Mouse (Mus musculus) lung, embryonic 16.5 days (tissue): ENCODE data around the gene Dnajc7. TPM values are rescaled to one million over a fixed set of nuclear protein-coding genes. Genes with fewer than 3 reads are reported as not detected.
"Not testable (repeated sequence)": the region's sequence is repeated elsewhere in the genome, so short reads cannot be mapped to it uniquely, and the experiment has no call there.

Source experiments
- ATAC-seq: fragments of 200-750 bp; cut with Nextera tagmentation; 2 replicates; pipeline ENCODE4 v1.8.0; 2017; ENCODE audit warnings: low read depth, mild to moderate bottlenecking, moderate library complexity
- H3K27ac ChIP-seq: fragments of 300-500 bp; sonication (generic); 2 replicates; pipeline ENCODE4 v1.5.1; 2014; ENCODE audit warnings: mild to moderate bottlenecking, control low read depth, low read length
- H3K27me3 ChIP-seq: fragments of 300-500 bp; sonication (generic); 2 replicates; pipeline ENCODE4 v1.6.1; 2014; ENCODE audit warnings: low read depth, low read length, mixed read lengths; ENCODE audit not compliant: control insufficient read depth, insufficient read depth
- H3K36me3 ChIP-seq: fragments of 300-500 bp; sonication (generic); 2 replicates; pipeline ENCODE4 v1.6.1; 2014; ENCODE audit warnings: low read length; ENCODE audit not compliant: control insufficient read depth, insufficient read depth
- H3K4me1 ChIP-seq: fragments of 300-500 bp; sonication (generic); replicated peaks from 2 replicates; pipeline ENCODE4 v1.6.1; 2014; ENCODE audit warnings: low read length, mixed read lengths; ENCODE audit not compliant: control insufficient read depth, insufficient read depth
- H3K4me2 ChIP-seq: fragments of 300-500 bp; sonication (generic); 2 replicates; pipeline ENCODE4 v1.6.1; 2014; ENCODE audit warnings: low read depth, low read length, control low read depth
- H3K4me3 ChIP-seq: fragments of 300-500 bp; sonication (generic); 2 replicates; pipeline ENCODE4 v1.5.1; 2014; ENCODE audit warnings: mild to moderate bottlenecking, low read length, control low read depth
- H3K9ac ChIP-seq: fragments of 300-500 bp; sonication (generic); 2 replicates; pipeline ENCODE4 v1.6.1; 2014; ENCODE audit warnings: low read length, control low read depth
- H3K9me3 ChIP-seq: fragments of 300-500 bp; sonication (generic); 2 replicates; pipeline ENCODE4 v1.6.1; 2016; ENCODE audit warnings: low read length; ENCODE audit not compliant: control insufficient read depth
- WGBS: fragments of 180-500 bp; shearing (Covaris S2); extraction: QIAGEN DNeasy Blood & Tissue Kit; methylation state at CpG from one replicate; pipeline ENCODE4 v1.1.7; 2014; 5-methylcytosine and 5-hydroxymethylcytosine counted together
- polyA plus RNA-seq: library from polyadenylated mRNA; unstranded; fragments of >200 nt; fragmentation: Nextera tagmentation; extraction: Ambion mirVana; gene quantifications from 2 replicates; pipeline ENCODE4 v1.2.1, GENCODE M21; 2015

Dnajc7 gene
- polyA plus RNA-seq, 1 experiment from 2014 or later = 230 TPM

DNA sequence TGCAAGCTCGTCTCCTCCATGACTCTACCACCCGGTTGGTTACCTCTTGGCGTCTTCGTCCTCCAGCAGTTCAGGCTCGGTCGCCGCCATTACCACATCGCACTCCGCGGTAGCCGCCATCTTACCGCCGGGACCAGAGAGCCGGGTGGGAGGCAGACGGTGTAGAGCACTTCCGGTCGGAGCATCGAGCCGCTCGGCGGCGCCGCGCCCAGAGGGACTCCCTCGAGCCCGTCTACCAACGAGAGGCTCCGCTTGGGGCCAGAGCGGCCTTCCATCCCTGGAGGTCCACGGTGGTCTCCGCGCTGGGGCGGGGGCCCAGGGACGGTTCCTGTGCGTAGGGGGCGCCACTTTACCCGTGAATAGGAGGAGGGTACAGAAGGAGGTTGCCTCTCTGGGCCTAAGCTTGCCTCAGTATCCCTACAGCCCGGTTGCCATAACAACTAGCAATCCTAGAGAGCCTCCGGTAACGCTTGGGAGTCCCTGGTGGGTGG, 438 bp downstream of the Dnajc7 start:
- ATAC-seq = peak; percentile 95
- Histone ChIP-seq H3K4me2 (peak overlapping the region; percentile 59), H3K36me3 (no peaks in the 10 kb centered on the region), H3K4me1 (peaks cover 22% of the 10 kb centered on the region), H3K9ac (peak overlapping the region; percentile 97), H3K27me3 (no peaks in the 10 kb centered on the region), H3K9me3 (no peaks in the 10 kb centered on the region), H3K27ac (peak overlapping the region; percentile 94), H3K4me3 (peak overlapping the region; percentile 97)
- 0% methylated on average over 40 of the region's 40 CpGs for WGBS

DNA sequence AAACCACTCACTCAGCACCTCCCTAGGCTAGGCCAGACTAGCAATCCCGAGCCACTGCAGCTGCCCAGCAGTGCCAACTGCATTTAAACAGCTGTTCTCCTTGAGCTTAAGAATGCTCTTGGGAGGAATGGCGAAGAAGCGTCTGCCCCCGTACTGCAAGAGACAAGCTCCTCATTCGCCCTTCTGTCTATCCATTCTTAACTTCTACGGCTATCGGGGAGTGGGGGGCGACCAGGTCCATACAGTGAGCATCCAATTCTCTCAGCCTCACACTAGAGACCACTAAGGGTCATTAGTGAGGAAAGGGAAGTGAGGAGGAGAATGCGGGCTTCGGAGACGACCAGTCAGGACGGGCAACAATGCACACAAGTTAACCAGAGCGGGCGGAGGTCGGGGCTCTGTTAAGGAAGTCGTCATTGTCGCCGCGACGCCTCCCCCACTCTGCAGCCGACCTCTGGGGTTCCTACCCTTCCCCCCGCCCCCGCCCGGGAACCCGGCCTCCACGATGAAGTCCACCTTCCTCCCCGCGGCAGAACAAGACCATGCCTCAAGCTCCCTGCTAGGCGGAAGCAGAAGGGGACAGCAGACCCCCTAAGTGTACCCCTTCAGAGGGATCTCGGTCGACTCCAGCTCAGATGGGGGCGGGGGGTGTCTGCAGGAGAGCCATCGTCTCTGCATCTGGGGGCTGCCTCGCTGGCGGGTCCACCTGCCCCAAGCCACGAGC, 1.0 kb downstream of the Dnajc7 start, which contains the start of gene Nkiras2:
Gene Nkiras2, plus strand, starts transcription at position 484 of the 724 bp plus-strand sequence.
- Histone ChIP-seq H3K4me1 (peaks cover 18% of the 10 kb centered on the region), H3K9ac (peak within 1 kb of the TSS; percentile 97), H3K9me3 (no peaks in the 10 kb centered on the region), H3K27me3 (no peaks in the 10 kb centered on the region), H3K27ac (peak within 1 kb of the TSS; percentile 94), H3K4me3 (peak within 1 kb of the TSS; percentile 97), H3K36me3 (no peaks in the 10 kb centered on the region), H3K4me2 (peak within 1 kb of the TSS; percentile 59)
- ATAC-seq = peak; percentile 73
- under 1% methylated on average over 32 of the region's 36 CpGs for WGBS

DNA sequence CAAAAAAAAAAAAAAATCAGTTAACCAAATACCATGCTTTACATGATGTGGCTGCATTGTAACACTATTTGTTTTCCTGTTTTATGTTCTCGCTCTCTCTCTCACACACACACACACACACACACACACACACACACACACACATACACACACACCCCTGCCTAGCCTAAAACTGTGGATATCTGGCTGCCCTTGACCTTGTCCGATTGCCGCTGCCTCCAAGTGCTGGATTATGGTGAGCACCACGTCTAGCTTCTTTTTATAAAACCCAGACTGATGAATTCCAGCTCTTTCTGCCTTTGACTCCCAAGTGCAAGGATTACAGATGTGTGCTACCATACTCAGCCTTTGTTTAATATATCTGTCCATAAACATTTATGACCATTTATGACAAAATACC, 2.5 kb downstream of the Dnajc7 start:
- Histone ChIP-seq H3K9ac (0 out of 2 replicates have a peak overlapping the region, but pooled peaks have one; percentile 19), H3K36me3 (no peaks in the 10 kb centered on the region), H3K4me1 (peaks cover 15% of the 10 kb centered on the region), H3K9me3 (no peaks in the 10 kb centered on the region), H3K27me3 (no peaks in the 10 kb centered on the region), H3K4me2 (no peak overlapping the region; the same call in 1 of the 2 replicates), H3K4me3 (no peak overlapping the region), H3K27ac (no peak overlapping the region)
- no peak for ATAC-seq
- 91% methylated on average over 4 of the region's 4 CpGs for WGBS

DNA sequence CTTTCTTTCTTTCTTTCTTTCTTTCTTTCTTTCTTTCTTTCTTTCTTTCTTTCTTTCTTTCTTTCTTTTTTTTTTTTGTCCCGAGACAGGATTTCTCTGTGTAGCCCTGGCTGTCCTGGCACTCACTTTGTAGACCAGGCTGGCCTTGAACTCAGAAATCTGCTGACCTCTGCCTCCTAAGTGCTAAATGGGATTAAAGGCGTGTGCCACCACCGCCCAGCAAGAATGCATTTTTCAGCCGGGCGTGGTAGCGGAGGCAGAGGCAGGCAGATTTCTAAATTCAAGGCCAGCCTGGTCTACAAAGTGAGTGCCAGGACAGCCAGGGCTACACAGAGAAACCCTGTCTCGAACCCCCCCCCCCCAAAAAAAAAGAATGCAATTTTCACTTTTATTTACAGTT, 3.1 kb downstream of the Dnajc7 start:
- H3K27ac ChIP-seq, ATAC-seq, H3K9ac ChIP-seq, H3K4me3 ChIP-seq, H3K36me3 ChIP-seq, H3K4me2 ChIP-seq, H3K9me3 ChIP-seq, H3K27me3 ChIP-seq: not testable (repeated sequence)
- WGBS = 88% methylated on average over 7 of the region's 7 CpGs
- H3K4me1 ChIP-seq = peaks cover 15% of the 10 kb centered on the region

DNA sequence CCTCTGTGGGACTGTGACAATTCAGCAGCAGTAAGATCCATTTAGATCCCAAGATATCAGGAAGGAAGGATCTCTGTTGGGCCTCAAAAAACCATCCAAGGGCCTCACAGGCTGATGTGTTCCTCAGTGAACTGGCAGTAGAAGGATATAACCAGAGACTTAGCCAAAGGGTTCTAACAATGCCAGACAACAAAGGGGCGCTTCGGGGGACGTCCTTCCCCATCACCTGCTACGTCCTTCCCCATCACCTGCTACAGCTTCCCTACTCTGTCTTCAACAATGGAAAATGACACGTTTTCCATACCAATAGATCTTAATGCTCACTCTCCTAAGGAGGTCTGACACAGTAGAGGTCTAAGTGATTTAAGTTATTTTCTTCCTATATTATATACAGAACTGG, 3.6 kb downstream of the Dnajc7 start:
- Histone ChIP-seq H3K4me2 (no peak overlapping the region), H3K4me3 (no peak overlapping the region), H3K27ac (no peak overlapping the region), H3K9ac (no peak overlapping the region), H3K9me3 (no peaks in the 10 kb centered on the region), H3K36me3 (no peaks in the 10 kb centered on the region), H3K27me3 (no peaks in the 10 kb centered on the region), H3K4me1 (peaks cover 15% of the 10 kb centered on the region)
- WGBS = 89% methylated on average over 5 of the region's 5 CpGs
- ATAC-seq = no peak

DNA sequence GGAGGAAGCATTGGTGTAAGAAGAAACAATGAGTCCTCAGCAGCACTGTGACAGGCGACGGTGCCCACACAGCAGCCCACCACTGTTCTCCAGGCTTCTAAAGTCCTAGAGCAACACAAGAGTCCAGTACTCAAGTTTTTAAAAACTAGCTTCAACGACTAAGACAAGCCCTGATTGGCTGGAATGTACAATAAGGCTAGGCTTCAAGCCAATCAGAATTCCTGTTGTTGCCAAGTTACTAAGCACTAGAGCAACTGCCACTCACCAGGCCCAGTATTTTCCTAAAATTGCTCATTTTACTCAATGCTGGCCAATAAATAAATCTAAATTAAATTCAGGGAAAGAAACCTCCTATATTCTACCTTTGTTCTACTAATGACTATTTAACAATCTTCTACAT, 6.7 kb downstream of the Dnajc7 start:
- no peaks in the 10 kb centered on the region for H3K36me3 ChIP-seq
- 76% methylated on average over 3 of the region's 3 CpGs for WGBS
- no peaks in the 10 kb centered on the region for H3K27me3 ChIP-seq
- H3K27ac ChIP-seq = no peak overlapping the region
- H3K4me2 ChIP-seq = no peak overlapping the region; the same call in 1 of the 2 replicates
- peaks cover 21% of the 10 kb centered on the region for H3K4me1 ChIP-seq
- H3K4me3 ChIP-seq = 0 out of 2 replicates have a peak overlapping the region, but pooled peaks have one; percentile 3
- no peaks in the 10 kb centered on the region for H3K9me3 ChIP-seq
- no peak overlapping the region for H3K9ac ChIP-seq
- no peak; the same call in 1 of the 2 replicates for ATAC-seq

DNA sequence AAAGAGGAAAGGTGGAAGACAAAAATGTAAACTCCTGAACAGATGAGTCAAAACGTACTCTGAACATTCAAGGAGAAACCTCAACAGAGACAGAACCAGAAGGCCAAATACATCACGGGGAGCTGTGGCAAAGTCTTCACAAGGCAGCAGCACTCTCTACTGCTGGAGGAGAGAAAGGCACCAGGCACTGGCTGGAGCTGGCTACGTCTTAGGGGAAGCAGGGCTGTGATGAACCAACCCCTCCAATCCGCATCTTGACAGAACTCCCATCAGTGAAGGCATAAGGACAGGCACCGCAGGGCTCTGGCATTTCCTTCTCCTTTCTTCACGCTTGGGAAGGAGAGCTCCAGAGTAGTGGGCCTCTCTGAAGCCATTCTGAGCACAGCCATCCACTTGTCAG, 8.3 kb downstream of the Dnajc7 start:
- no peak overlapping the region for H3K27ac ChIP-seq
- WGBS = 86% methylated on average over 6 of the region's 6 CpGs

DNA sequence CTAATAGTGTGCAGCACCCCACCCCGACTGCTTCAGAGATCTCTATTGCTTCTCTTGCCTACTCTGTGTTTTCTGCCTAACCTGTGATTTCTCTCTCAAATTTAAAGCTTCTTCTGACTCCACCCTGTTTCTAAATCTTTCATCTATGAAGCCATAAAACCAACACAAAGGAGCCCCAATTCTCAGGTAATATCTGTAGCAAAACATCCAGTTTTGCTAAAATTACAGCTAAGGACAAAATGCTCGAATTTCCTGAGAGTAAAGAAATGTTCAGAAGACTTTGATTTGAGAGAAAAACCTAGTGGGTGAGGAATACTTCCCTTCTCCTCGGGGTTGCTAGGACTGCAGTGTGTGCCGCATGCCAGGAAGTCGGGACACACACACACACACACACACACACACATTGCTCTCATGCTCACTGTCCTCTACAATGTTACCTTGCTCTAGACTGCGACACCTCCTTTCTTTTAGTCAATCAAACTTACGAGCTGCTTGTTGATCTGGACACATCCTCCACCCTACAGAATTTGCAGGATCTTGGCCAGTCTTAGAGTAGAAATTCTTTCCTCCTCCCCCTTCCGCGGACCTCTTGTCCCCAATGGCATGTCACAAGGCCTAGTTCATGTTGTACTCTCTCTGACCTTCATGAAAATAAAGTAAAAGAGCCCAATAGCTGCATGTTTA, 9.8 kb downstream of the Dnajc7 start:
- 0 out of 2 replicates have a peak overlapping the region, but pooled peaks have one; percentile 20 for H3K27ac ChIP-seq
- peak overlapping the region; percentile 14; the same call in 1 of the 2 replicates for H3K9ac ChIP-seq
- H3K36me3 ChIP-seq = no peaks in the 10 kb centered on the region
- ATAC-seq = no peak
- WGBS = 66% methylated on average over 9 of the region's 9 CpGs
- H3K27me3 ChIP-seq = no peaks in the 10 kb centered on the region
- H3K4me1 ChIP-seq = peaks cover 14% of the 10 kb centered on the region
- no peaks in the 10 kb centered on the region for H3K9me3 ChIP-seq
- H3K4me3 ChIP-seq = no peak overlapping the region
- H3K4me2 ChIP-seq = no peak overlapping the region

More for the DNA sequence above, 8.3 kb downstream of the Dnajc7 start:
- Histone ChIP-seq H3K4me1 (peaks cover 14% of the 10 kb centered on the region), H3K9ac (no peak overlapping the region), H3K9me3 (no peaks in the 10 kb centered on the region), H3K27me3 (no peaks in the 10 kb centered on the region), H3K4me3 (no peak overlapping the region), H3K4me2 (no peak overlapping the region), H3K36me3 (no peaks in the 10 kb centered on the region)
- ATAC-seq = no peak

DNA sequence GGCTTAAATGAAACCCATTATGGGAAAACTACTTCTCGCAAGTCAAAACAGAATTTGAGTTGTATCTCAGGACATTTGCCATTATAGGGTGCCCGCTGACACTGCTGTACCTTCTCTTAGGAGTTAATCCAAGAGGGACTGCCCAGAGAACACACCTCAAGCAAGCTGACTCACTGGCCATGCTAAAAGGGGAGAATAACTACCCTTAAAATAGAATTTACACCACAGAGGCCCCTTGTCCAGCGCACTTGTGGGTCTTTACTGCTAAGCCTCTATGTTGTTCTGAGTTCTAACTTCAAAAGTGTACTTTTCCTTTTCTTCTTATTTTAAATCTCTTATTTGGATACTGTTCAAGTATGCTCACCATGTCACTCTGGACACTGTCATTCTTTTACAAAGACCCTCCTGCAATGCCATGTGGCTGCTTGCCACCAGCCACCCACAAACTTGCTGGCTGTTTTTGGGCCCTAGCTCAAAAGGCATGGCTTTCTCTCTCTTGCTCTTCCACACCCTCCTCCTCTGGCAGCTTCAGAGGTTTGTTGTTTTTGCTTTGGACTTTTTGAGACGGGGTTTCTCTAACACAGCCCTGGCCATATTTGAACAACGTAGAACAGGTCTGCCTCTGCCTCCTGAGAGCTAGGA, 10.5 kb downstream of the Dnajc7 start:
- no peaks in the 10 kb centered on the region for H3K9me3 ChIP-seq
- H3K27me3 ChIP-seq = no peaks in the 10 kb centered on the region
- no peak overlapping the region for H3K4me3 ChIP-seq
- no peaks in the 10 kb centered on the region for H3K36me3 ChIP-seq
- H3K4me1 ChIP-seq = peaks cover 14% of the 10 kb centered on the region
- ATAC-seq = no peak
- H3K27ac ChIP-seq = 0 out of 2 replicates have a peak overlapping the region, but pooled peaks have one; percentile 20
- no peak overlapping the region for H3K4me2 ChIP-seq
- whole genome bisulfite sequencing = 83% methylated on average over 5 of the region's 5 CpGs
- H3K9ac ChIP-seq = peak overlapping the region; percentile 14; the same call in 1 of the 2 replicates
